Mouse (Mus musculus): ENCODE measurements around the gene Cavin3. TPM values are rescaled to one million over a fixed set of nuclear protein-coding genes. Genes with fewer than 3 reads are reported as not detected.

The Cavin3 gene
- polyA plus RNA-seq (2011; ENCODE audit: insufficient read depth, insufficient read length, low read depth, missing spikeins): 0.96 and 1.1 TPM in 2 replicates

GRCm38 (mm10) chr7:105481505-105482411, at the start of gene Cavin3:
Cavin3 (minus strand) TSS chr7:105482300.
- Histone ChIP-seq H3K9me3 (replicated peaks; ENCODE audit: control insufficient read depth, insufficient read depth, low read length, poor library complexity, severe bottlenecking) (no peaks in the 10 kb centered on the region), H3K4me3 (ENCODE audit: low read depth, low read length) (peak within 1 kb of the TSS; percentile 45), H3K36me3 (ENCODE audit: control insufficient read depth, insufficient read depth, low read length, poor library complexity, severe bottlenecking) (no peaks in the 10 kb centered on the region), H3K4me1 (ENCODE audit: control insufficient read depth, insufficient read depth, low read length) (no peaks in the 10 kb centered on the region), H3K27me3 (ENCODE audit: control insufficient read depth, insufficient read depth, low read length, poor library complexity, severe bottlenecking) (0 out of 2 replicates have a peak, but pooled peaks cover 1% of the 10 kb centered on the region), H3K9ac (ENCODE audit: low read depth, poor library complexity, severe bottlenecking) (peak within 1 kb of the TSS; percentile 11), H3K27ac (ENCODE audit: insufficient read depth, low read length) (no peak within 1 kb of the TSS)
- TF ChIP-seq EP300 (IDR thresholded peaks at IDR 0.05; ENCODE audit: insufficient read depth, low read depth, low read length) (0 out of 2 replicates have a peak, but pooled peaks have one; percentile 12), CTCF (IDR thresholded peaks at IDR 0.05; ENCODE audit: low read depth, low read length) (no peak), POLR2A (IDR thresholded peaks at IDR 0.05; ENCODE audit: insufficient read depth, low read length) (no peak)

GRCm38 (mm10) chr7:105528094-105528493, 46.0 kb upstream of the Cavin3 start:
- Histone ChIP-seq H3K9ac (ENCODE audit: low read depth, poor library complexity, severe bottlenecking) (no peak overlapping the region), H3K4me1 (ENCODE audit: control insufficient read depth, insufficient read depth, low read length) (no peaks in the 10 kb centered on the region), H3K27ac (ENCODE audit: insufficient read depth, low read length) (no peak overlapping the region), H3K4me3 (ENCODE audit: low read depth, low read length) (no peak overlapping the region), H3K9me3 (replicated peaks; ENCODE audit: control insufficient read depth, insufficient read depth, low read length, poor library complexity, severe bottlenecking) (no peaks in the 10 kb centered on the region), H3K27me3 (ENCODE audit: control insufficient read depth, insufficient read depth, low read length, poor library complexity, severe bottlenecking) (no peaks in the 10 kb centered on the region), H3K36me3 (ENCODE audit: control insufficient read depth, insufficient read depth, low read length, poor library complexity, severe bottlenecking) (no peaks in the 10 kb centered on the region)
- TF ChIP-seq CTCF (IDR thresholded peaks at IDR 0.05; ENCODE audit: low read depth, low read length): no peak
- no peak for TF ChIP-seq POLR2A (IDR thresholded peaks at IDR 0.05; ENCODE audit: insufficient read depth, low read length)
- TF ChIP-seq EP300 (IDR thresholded peaks at IDR 0.05; ENCODE audit: insufficient read depth, low read depth, low read length): no peak

- TF ChIP-seq POLR2A (IDR thresholded peaks at IDR 0.05; ENCODE audit: insufficient read depth, low read length) (no peak), CTCF (IDR thresholded peaks at IDR 0.05; ENCODE audit: low read depth, low read length) (peak; percentile 35)
- H3K36me3 ChIP-seq (ENCODE audit: control insufficient read depth, insufficient read depth, low read length, poor library complexity, severe bottlenecking): no peaks in the 10 kb centered on the region
- no peak overlapping the region for H3K27ac ChIP-seq (ENCODE audit: insufficient read depth, low read length)
- H3K4me1 ChIP-seq (ENCODE audit: control insufficient read depth, insufficient read depth, low read length): no peaks in the 10 kb centered on the region
- no peaks in the 10 kb centered on the region for H3K9me3 ChIP-seq (replicated peaks; ENCODE audit: control insufficient read depth, insufficient read depth, low read length, poor library complexity, severe bottlenecking)
- no peaks in the 10 kb centered on the region for H3K27me3 ChIP-seq (ENCODE audit: control insufficient read depth, insufficient read depth, low read length, poor library complexity, severe bottlenecking)
- H3K4me3 ChIP-seq (ENCODE audit: low read depth, low read length): no peak overlapping the region
- H3K9ac ChIP-seq (ENCODE audit: low read depth, poor library complexity, severe bottlenecking): no peak overlapping the region
These were observed 45.3 kb upstream of the Cavin3 start for GRCm38 (mm10) chr7:105527306-105527937.

- Histone ChIP-seq H3K4me1 (ENCODE audit: control insufficient read depth, insufficient read depth, low read length) (no peaks in the 10 kb centered on the region), H3K4me3 (ENCODE audit: low read depth, low read length) (no peak overlapping the region), H3K27ac (ENCODE audit: insufficient read depth, low read length) (no peak overlapping the region), H3K27me3 (ENCODE audit: control insufficient read depth, insufficient read depth, low read length, poor library complexity, severe bottlenecking) (no peaks in the 10 kb centered on the region), H3K9me3 (replicated peaks; ENCODE audit: control insufficient read depth, insufficient read depth, low read length, poor library complexity, severe bottlenecking) (no peaks in the 10 kb centered on the region), H3K9ac (ENCODE audit: low read depth, poor library complexity, severe bottlenecking) (no peak overlapping the region), H3K36me3 (ENCODE audit: control insufficient read depth, insufficient read depth, low read length, poor library complexity, severe bottlenecking) (no peaks in the 10 kb centered on the region)
- TF ChIP-seq EP300 (IDR thresholded peaks at IDR 0.05; ENCODE audit: insufficient read depth, low read depth, low read length): no peak
- TF ChIP-seq POLR2A (IDR thresholded peaks at IDR 0.05; ENCODE audit: insufficient read depth, low read length): no peak
- no peak for TF ChIP-seq CTCF (IDR thresholded peaks at IDR 0.05; ENCODE audit: low read depth, low read length)
These were observed 42.1 kb upstream of the Cavin3 start for GRCm38 (mm10) chr7:105524222-105524621.

GRCm38 (mm10) chr7:105520201-105520600, 38.1 kb upstream of the Cavin3 start:
- Histone ChIP-seq H3K9me3 (replicated peaks; ENCODE audit: control insufficient read depth, insufficient read depth, low read length, poor library complexity, severe bottlenecking) (no peaks in the 10 kb centered on the region), H3K9ac (ENCODE audit: low read depth, poor library complexity, severe bottlenecking) (no peak overlapping the region), H3K4me1 (ENCODE audit: control insufficient read depth, insufficient read depth, low read length) (no peaks in the 10 kb centered on the region), H3K36me3 (ENCODE audit: control insufficient read depth, insufficient read depth, low read length, poor library complexity, severe bottlenecking) (no peaks in the 10 kb centered on the region), H3K4me3 (ENCODE audit: low read depth, low read length) (no peak overlapping the region), H3K27ac (ENCODE audit: insufficient read depth, low read length) (no peak overlapping the region), H3K27me3 (ENCODE audit: control insufficient read depth, insufficient read depth, low read length, poor library complexity, severe bottlenecking) (no peaks in the 10 kb centered on the region)
- no peak for TF ChIP-seq POLR2A (IDR thresholded peaks at IDR 0.05; ENCODE audit: insufficient read depth, low read length)
- no peak for TF ChIP-seq CTCF (IDR thresholded peaks at IDR 0.05; ENCODE audit: low read depth, low read length)
- no peak for TF ChIP-seq EP300 (IDR thresholded peaks at IDR 0.05; ENCODE audit: insufficient read depth, low read depth, low read length)

GRCm38 (mm10) chr7:105519771-105520170, 37.7 kb upstream of the Cavin3 start:
- Histone ChIP-seq H3K27me3 (ENCODE audit: control insufficient read depth, insufficient read depth, low read length, poor library complexity, severe bottlenecking) (no peaks in the 10 kb centered on the region), H3K4me1 (ENCODE audit: control insufficient read depth, insufficient read depth, low read length) (no peaks in the 10 kb centered on the region), H3K27ac (ENCODE audit: insufficient read depth, low read length) (no peak overlapping the region), H3K4me3 (ENCODE audit: low read depth, low read length) (no peak overlapping the region), H3K9ac (ENCODE audit: low read depth, poor library complexity, severe bottlenecking) (no peak overlapping the region), H3K9me3 (replicated peaks; ENCODE audit: control insufficient read depth, insufficient read depth, low read length, poor library complexity, severe bottlenecking) (no peaks in the 10 kb centered on the region), H3K36me3 (ENCODE audit: control insufficient read depth, insufficient read depth, low read length, poor library complexity, severe bottlenecking) (no peaks in the 10 kb centered on the region)
- TF ChIP-seq CTCF (IDR thresholded peaks at IDR 0.05; ENCODE audit: low read depth, low read length) (no peak), EP300 (IDR thresholded peaks at IDR 0.05; ENCODE audit: insufficient read depth, low read depth, low read length) (no peak)

Measured in ES-Bruce4 (cell line).